Mouse (Mus musculus) bone marrow macrophage, adult 2 months (primary cell): ENCODE results near the gene Nsun2.

Source experiments
- CTCF ChIP-seq: IDR thresholded peaks from 2 replicates; pipeline ENCODE4 v1.5.1; 2012; ENCODE audit warnings: low read depth, mild to moderate bottlenecking, low read length, moderate library complexity
- POLR2A ChIP-seq: IDR thresholded peaks from 2 replicates; pipeline ENCODE4 v1.6.1; 2012; ENCODE audit warnings: mild to moderate bottlenecking, low read depth, low read length, borderline replicate concordance

DNA sequence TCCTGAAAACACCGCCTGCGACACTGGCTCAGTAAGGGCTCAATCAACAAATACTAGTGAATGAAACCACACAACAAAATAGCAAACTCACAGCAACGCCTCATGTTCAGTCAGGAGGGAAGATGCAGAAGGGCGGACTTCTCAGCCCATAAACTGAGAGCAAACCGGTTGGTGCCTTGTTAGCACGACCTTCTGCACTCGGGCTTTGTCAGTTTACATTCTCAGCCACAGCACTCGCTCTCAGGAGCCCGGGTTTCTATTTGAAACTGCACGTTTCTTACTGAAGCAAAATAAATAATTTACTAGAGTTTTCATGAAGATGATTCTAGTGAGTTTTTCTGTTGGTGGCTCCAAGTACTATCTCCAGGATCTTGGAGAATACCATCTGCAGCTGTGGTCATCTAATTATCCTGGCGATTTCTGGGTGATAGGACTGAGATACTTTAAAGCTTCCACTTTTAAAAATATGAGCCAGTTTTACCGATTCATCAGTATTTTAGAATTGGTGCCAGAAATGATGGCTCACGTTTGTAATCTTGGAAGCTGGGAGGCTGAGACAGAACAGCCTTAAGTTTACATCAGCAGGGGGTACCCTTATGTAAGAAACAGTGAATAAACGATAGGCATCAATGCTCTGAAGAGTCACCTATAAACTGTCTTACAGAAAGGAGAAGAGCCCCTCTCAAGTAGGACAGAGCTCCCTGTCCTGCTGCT, 9.9 kb upstream of the Nsun2 start:
- TF ChIP-seq POLR2A: no peak
- TF ChIP-seq CTCF: no peak
